Mouse (Mus musculus) C2C12 (cell line): ENCODE results near the gene Nlrp6. TPM values are rescaled to one million over a fixed set of nuclear protein-coding genes. Genes with fewer than 3 reads are reported as not detected.
"Not testable (repeated sequence)": the region's sequence is repeated elsewhere in the genome, so short reads cannot be mapped to it uniquely, and the experiment has no call there.

Source experiments
- H3K27me3 ChIP-seq: one replicate; pipeline ENCODE4 v1.6.1; 2011; ENCODE audit not compliant: control insufficient read depth, insufficient read depth, insufficient read length
- H3K36me3 ChIP-seq: one replicate; pipeline ENCODE4 v1.6.1; 2011; ENCODE audit not compliant: control insufficient read depth, insufficient read depth
- H3K4me3 ChIP-seq: one replicate; pipeline ENCODE4 v1.5.1; 2011; ENCODE audit warnings: mild to moderate bottlenecking, control low read depth; ENCODE audit not compliant: poor library complexity, insufficient read depth, severe bottlenecking
- H3K79me2 ChIP-seq: one replicate; pipeline ENCODE4 v1.6.1; 2011; ENCODE audit not compliant: control insufficient read depth, insufficient read depth
- H3K79me3 ChIP-seq: one replicate; pipeline ENCODE4 v1.6.1; 2011; ENCODE audit warnings: low read depth, control low read depth
- H3ac ChIP-seq: one replicate; pipeline ENCODE3; 2011; ENCODE audit warnings: low read depth; ENCODE audit not compliant: control insufficient read depth, insufficient read length
- CEBPB ChIP-seq: IDR thresholded peaks from one replicate; pipeline ENCODE4 v1.6.1; 2011; ENCODE audit warnings: low read depth, mild to moderate bottlenecking, control low read depth, moderate library complexity
- CTCF ChIP-seq: IDR thresholded peaks from one replicate; pipeline ENCODE4 v1.5.1; 2011; ENCODE audit not compliant: control insufficient read depth, insufficient read depth, insufficient read length
- FOSL1 ChIP-seq: IDR thresholded peaks from one replicate; pipeline ENCODE4 v1.8.0; 2011; ENCODE audit warnings: mild to moderate bottlenecking, low read length; ENCODE audit not compliant: poor library complexity, insufficient read depth, severe bottlenecking
- MAX ChIP-seq: IDR thresholded peaks from one replicate; pipeline ENCODE4 v1.6.1; 2011; ENCODE audit warnings: mild to moderate bottlenecking, control low read depth
- MYOD1 ChIP-seq: IDR thresholded peaks from one replicate; pipeline ENCODE4 v1.6.1; 2011; ENCODE audit warnings: low read depth; ENCODE audit not compliant: control insufficient read depth, insufficient read length
- MYOG ChIP-seq: IDR thresholded peaks from one replicate; pipeline ENCODE4 v1.6.1; 2011; ENCODE audit not compliant: control insufficient read depth, insufficient read length; ENCODE audit errors: extremely low read depth
- USF1 ChIP-seq: IDR thresholded peaks from one replicate; pipeline ENCODE4 v1.6.1; 2011; ENCODE audit warnings: low read depth, mild to moderate bottlenecking, control low read depth, moderate library complexity
- polyA plus RNA-seq: library from polyadenylated mRNA; unstranded; fragments of >200 nt; fragmentation: generic; extraction: Trizol; gene quantifications from one replicate; pipeline ENCODE4 v1.2.1, GENCODE M21; 2012; ENCODE audit warnings: missing spikeins

Nlrp6 gene
- polyA plus RNA-seq, 1 experiment, result 0.01 TPM

DNA sequence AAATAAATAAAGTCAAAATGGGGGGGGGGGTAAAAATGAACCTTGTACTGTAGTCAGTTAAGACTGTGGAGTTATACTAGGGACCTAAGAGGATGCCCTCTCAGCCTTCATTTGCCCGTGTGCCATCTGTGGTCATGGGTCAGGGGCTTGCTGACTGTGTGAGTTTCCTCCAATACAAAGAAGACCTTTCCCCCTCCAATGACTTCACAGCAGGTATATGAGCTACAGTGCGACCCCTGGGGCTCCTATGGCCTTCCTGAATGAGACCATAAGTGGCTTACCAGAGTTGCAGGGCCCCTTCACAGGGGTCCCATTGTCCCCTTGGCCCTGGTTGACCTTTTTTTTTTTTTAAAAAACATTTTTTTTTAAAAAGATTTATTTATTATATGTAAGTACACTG lies 40.7 kb downstream of the Nlrp6 start:
- Histone ChIP-seq H3ac (no peak overlapping the region), H3K79me3 (no peaks in the 10 kb centered on the region), H3K4me3 (no peak overlapping the region), H3K27me3 (no peaks in the 10 kb centered on the region), H3K36me3 (no peaks in the 10 kb centered on the region), H3K79me2 (no peaks in the 10 kb centered on the region)
- TF ChIP-seq USF1 (no peak), CTCF (no peak), MYOG (no peak), MAX (no peak), FOSL1 (no peak), CEBPB (no peak), MYOD1 (no peak)

GRCm38 (mm10) chr7:140962733-140963132 lies 42.0 kb downstream of the Nlrp6 start:
- Histone ChIP-seq H3ac (no peak overlapping the region), H3K27me3 (no peaks in the 10 kb centered on the region), H3K79me2 (no peaks in the 10 kb centered on the region), H3K36me3 (no peaks in the 10 kb centered on the region), H3K79me3 (no peaks in the 10 kb centered on the region), H3K4me3 (no peak overlapping the region)
- TF ChIP-seq USF1 (no peak), CTCF (no peak), CEBPB (no peak), MYOD1 (no peak), MAX (no peak), FOSL1 (no peak), MYOG (no peak)

GRCm38 (mm10) chr7:140966921-140967320 lies 46.2 kb downstream of the Nlrp6 start, which contains the start of gene Ifitm1:
Gene Ifitm1, plus strand, starts transcription at chr7:140967221.
- Histone ChIP-seq H3K4me3 (no peak within 1 kb of the TSS), H3K79me3 (peaks cover 2% of the 10 kb centered on the region), H3ac (no peak within 1 kb of the TSS), H3K36me3 (no peaks in the 10 kb centered on the region), H3K79me2 (peaks cover 11% of the 10 kb centered on the region), H3K27me3 (no peaks in the 10 kb centered on the region)
- TF ChIP-seq MAX (no peak), FOSL1 (no peak), USF1 (no peak), MYOD1 (no peak), MYOG (no peak), CTCF (no peak), CEBPB (no peak)

DNA sequence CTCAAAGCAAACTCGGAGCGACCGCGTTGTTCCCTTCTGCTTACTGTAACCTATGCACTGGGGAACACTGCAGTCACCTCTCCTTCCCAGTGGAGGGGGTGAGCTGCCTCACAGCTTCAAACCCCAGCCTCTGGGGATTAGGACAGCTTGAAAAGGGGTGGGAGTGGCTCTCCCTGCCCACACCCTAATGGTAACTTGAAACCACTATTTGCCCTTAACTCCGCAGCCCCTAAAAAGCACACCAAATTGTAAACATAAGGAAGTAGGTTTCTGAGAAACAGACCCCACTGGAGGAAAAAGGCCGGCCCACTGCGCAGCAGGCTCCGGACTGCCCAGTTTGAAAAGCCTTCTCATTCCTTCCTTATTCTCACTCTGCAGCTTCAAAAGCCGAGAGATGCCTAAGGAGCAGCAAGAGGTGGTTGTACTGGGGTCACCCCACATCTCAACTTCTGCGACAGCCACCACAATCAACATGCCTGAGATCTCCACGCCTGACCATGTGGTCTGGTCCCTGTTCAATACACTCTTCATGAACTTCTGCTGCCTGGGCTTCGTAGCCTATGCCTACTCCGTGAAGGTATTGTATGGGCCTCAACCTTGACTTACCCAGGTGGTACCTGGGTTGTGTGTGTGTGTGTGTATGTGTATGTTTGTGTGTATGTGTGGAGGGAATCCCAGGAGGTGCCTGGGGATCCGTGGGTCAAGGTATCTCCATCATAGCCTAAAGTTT lies 47.3 kb downstream of the Nlrp6 start:
- Histone ChIP-seq H3K36me3 (no peaks in the 10 kb centered on the region), H3K79me2 (peaks cover 11% of the 10 kb centered on the region), H3K4me3 (no peak overlapping the region)

DNA sequence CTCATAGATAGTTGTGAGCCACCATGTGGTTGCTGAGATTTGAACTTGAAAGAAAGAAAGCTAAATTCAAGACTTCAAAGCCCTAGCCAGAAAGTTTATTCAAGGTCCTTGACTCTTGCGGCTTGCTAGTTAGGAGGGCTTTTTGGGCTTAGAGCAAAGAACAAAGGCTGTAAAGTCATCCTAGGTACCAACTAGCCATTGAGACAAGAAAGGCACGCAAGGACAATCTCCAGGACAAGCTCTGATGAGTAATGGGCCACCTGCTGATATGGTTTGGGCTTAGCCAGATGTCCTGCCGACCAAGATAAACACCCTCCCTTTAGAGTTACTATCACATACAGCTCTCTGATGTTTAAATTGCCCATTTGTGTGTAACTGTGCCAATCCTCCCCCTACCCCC lies 48.0 kb downstream of the Nlrp6 start:
- H3K27me3 ChIP-seq, H3K4me3 ChIP-seq, H3ac ChIP-seq, H3K36me3 ChIP-seq, H3K79me3 ChIP-seq: not testable (repeated sequence)
- peaks cover 11% of the 10 kb centered on the region for H3K79me2 ChIP-seq
- peak; percentile 5 for TF ChIP-seq MYOD1

More for the DNA sequence above, 47.3 kb downstream of the Nlrp6 start:
- no peak overlapping the region for H3ac ChIP-seq
- TF ChIP-seq MYOD1, result no peak
- no peak for TF ChIP-seq FOSL1
- no peak for TF ChIP-seq MAX
- no peak for TF ChIP-seq CTCF
- no peak for TF ChIP-seq CEBPB
- no peak for TF ChIP-seq MYOG
- TF ChIP-seq USF1, result no peak
- no peaks in the 10 kb centered on the region for H3K27me3 ChIP-seq
- H3K79me3 ChIP-seq, result peaks cover 2% of the 10 kb centered on the region

GRCm38 (mm10) chr7:140970931-140971330 lies 50.2 kb downstream of the Nlrp6 start:
- H3K36me3 ChIP-seq, result no peaks in the 10 kb centered on the region
- TF ChIP-seq CEBPB (no peak), MYOD1 (no peak), MAX (no peak), USF1 (no peak), CTCF (no peak), MYOG (no peak)
- no peak overlapping the region for H3K4me3 ChIP-seq
- peaks cover 11% of the 10 kb centered on the region for H3K79me2 ChIP-seq
- peaks cover 2% of the 10 kb centered on the region for H3K79me3 ChIP-seq
- no peaks in the 10 kb centered on the region for H3K27me3 ChIP-seq
- no peak overlapping the region for H3ac ChIP-seq
